Mouse (Mus musculus): ENCODE measurements around the gene Inpp5f.
"Not testable (repeated sequence)": the region's sequence is repeated elsewhere in the genome, so short reads cannot be mapped to it uniquely, and the experiment has no call there.

The Inpp5f gene

DNA sequence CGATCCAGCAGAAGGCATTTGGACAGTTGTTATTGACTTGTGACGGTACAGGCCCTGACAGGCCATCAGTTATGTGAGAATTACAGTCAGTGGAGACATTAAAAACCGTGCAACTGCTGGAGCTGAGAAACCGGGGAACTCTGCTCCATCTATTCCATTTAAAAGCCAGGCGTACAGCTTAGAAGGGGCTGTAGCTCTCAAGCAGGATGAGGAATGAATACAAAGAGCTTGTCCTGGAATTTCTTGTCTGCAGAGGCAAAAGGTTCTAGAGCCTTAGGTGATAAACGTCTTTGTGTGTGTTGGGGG is 18.2 kb upstream of the Inpp5f start:
- DNase-seq (ENCODE audit: low spot score): no peak

DNA sequence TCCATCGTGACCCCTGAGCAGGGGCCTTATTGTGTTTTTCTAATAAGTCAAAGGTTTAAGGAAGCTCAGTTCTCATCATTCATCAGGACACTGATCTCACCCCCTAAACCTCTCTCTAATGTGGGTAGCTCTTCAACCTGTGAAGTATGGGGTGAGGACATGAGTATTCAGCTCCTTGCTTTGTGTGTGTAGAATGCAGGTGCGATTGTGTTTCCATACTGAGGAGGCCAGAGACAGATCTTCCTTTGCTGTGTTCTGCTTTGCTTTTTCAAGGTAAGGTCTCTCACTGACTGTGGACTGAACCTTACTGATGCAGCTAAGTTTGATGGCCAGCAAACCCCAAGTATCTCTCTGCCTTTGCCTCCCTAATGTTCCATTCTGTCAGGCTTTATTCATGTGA is 14.9 kb upstream of the Inpp5f start:
- no peak for DNase-seq (ENCODE audit: low spot score)

- no peak for DNase-seq (ENCODE audit: low spot score)
Observed at GRCm38 (mm10) chr7:128599072-128599471, 12.1 kb upstream of the Inpp5f start.

DNA sequence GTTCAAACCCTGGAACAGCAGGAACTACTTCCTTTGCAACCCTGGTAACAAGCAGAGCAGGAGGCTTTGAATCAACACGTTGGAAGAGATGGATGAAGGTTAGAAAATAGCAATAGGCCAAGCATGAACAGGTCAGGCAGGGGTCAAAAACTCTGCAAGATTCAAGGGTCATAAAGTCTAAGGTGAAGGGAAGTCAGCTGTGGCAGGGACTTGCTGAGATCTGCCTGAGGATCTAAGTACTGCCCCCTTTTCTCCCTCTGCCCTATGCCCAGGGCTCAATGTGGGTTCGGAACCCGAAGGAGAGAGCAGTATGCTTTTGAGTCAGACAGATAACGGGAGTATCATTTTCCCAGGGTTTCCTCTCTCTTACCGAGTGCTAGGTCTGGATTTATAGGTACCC is 9.3 kb upstream of the Inpp5f start:
- no peak for DNase-seq (ENCODE audit: low spot score)

DNA sequence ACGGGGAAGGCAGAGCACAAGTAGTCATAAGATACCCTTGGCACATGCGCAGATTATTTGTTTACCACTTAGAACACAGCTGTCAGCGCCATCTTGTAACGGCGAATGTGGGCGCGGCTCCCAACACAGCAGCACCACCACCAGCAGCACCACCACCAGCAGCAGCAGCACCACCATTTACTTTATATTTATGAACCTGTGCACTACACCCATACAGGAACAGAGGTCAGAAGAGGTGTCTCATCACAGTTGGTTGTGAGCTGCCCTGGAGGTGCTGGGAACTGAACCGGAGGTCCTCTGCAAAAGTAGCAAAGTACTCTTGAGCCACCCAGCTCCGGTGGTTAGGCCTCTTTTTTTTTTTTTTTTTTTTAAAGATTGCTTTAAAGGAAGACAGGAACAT is 1.2 kb upstream of the Inpp5f start:
- DNase-seq (ENCODE audit: low spot score): not testable (repeated sequence)

DNA sequence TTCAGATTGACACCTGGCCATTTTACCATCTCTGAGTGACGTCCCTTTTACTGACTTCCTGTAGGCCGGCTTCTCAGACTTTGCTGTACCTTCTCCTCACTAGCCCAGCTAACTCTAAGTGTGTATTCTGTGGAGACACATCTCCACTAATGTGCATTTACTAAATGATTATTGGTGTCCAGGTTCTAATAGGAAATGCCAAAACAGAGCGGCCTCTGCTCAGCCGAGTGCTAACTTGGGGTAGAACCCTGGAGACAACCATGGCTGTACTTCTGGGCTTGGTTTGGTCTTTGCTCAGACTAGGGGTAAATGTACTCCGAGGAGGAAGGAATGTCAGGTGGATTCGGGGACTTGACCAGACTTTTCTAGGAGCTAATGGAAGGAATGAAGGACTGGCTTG is 638 bp upstream of the Inpp5f start:
- DNase-seq (ENCODE audit: low spot score): no peak

- no peak for DNase-seq (ENCODE audit: low spot score)
Observed at GRCm38 (mm10) chr7:128611799-128612411, 777 bp downstream of the Inpp5f start.

DNA sequence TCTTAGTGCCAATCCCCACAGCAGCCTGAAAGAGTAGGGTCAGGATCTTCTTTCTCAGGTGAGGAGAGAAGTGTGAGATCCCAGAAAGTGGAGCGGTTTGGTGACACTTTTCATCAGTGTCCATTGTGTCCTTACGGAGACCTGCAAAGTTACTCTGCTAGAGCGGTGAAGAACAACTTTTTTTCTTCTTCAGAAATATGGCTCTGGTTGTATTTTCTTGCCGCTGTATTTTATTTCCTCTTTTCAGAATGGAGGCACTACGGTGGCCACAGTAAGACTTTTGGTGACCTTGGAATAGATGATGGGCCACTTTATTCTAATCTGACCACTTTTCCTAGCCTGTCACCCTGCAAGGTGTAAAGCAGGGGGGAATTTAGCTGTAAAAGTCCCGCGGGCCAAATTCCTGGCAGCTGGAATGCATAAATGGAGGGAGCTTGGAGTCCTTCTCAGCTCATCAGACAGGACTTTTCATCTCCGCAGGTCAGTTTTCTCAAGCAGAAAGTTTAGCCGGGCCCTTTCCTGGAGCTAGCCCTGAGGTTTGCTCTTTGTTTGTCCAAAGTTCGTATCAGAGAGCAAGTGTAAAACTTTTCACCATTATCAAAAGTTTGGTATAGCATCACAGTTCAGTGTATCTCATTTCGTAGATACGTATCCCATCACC is 1.5 kb downstream of the Inpp5f start:
- DNase-seq (ENCODE audit: low spot score): no peak

GRCm38 (mm10) chr7:128613578-128613977 is 2.5 kb downstream of the Inpp5f start:
- DNase-seq (ENCODE audit: low spot score): no peak

GRCm38 (mm10) chr7:128617587-128617986 is 6.5 kb downstream of the Inpp5f start:
- DNase-seq (ENCODE audit: low spot score): no peak

- DNase-seq (ENCODE audit: low spot score): no peak
Observed at GRCm38 (mm10) chr7:128620178-128620577, 9.1 kb downstream of the Inpp5f start.

- no peak for DNase-seq (ENCODE audit: low spot score)
Observed at GRCm38 (mm10) chr7:128622266-128622961, 11.3 kb downstream of the Inpp5f start.

DNA sequence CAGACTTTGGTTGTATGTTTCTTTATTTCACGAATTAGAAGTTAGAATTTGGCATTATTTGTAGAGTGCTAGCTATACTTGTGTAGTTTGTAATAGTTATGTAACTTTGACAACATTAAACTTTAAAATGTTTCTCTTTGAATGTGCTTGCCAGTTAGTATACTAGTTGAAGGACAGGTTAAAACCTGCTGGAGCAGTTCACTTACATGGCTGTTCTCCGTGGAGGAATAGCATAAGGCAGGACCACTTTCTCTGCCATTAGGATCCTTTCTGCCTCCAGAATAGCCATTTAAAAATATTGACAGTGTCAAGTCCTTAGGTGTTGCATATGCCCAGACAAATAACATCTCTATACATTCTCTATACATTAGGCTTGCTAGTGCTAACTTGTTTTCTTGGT is 11.9 kb downstream of the Inpp5f start:
- DNase-seq (ENCODE audit: low spot score): no peak

- no peak for DNase-seq (ENCODE audit: low spot score)
Observed at GRCm38 (mm10) chr7:128625382-128625781, 14.3 kb downstream of the Inpp5f start.

GRCm38 (mm10) chr7:128626601-128627000 is 15.5 kb downstream of the Inpp5f start:
- no peak for DNase-seq (ENCODE audit: low spot score)

GRCm38 (mm10) chr7:128627251-128627650 is 16.1 kb downstream of the Inpp5f start:
- DNase-seq (ENCODE audit: low spot score): no peak

GRCm38 (mm10) chr7:128627723-128628122 is 16.6 kb downstream of the Inpp5f start:
- no peak for DNase-seq (ENCODE audit: low spot score)

DNA sequence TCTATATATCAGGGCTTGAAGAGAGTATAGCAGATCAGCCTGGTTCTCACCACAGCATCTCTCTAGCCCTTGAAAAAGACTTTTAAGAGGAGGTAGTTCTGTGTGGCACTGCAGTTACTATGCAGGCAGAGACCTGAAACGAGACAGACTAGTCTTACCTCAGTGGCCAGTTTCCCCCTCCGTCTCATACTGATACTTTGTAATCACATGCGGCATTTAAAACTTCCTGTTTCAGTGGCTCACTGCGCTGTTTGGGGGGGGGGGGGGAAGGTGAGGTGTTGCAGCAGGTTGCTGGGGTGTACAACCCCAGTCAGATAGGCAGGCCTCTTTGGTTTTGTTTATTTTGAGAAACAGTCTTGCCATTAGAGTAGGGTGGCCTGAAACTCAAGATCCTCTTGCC is 22.0 kb downstream of the Inpp5f start:
- DNase-seq (ENCODE audit: low spot score): peak; percentile 24

- no peak for DNase-seq (ENCODE audit: low spot score)
Observed at GRCm38 (mm10) chr7:128639925-128640485, 28.9 kb downstream of the Inpp5f start.

DNA sequence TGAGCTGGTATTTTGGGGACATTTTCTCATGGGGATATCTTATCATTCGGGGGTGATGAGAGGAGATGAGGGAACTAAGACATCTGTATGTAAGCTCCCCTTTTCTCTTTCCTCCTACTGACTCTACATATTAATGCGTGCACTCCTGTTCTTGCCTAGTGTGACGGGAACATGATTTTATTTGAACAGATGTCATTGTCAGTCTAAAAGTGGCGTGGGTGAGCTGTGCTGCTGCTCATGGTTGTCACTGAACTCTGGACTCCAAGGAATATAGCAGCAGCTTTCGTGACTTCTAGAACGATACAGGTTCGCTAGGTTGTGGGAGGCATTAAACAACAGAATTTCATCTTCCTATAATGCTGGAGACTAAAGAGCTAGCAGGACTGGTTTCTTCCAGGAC is 30.4 kb downstream of the Inpp5f start:
- no peak for DNase-seq (ENCODE audit: low spot score)

- no peak for DNase-seq (ENCODE audit: low spot score)
Observed at GRCm38 (mm10) chr7:128642386-128642785, 31.3 kb downstream of the Inpp5f start.

- no peak for DNase-seq (ENCODE audit: low spot score)
Observed at GRCm38 (mm10) chr7:128656970-128657369, 45.8 kb downstream of the Inpp5f start.

DNA sequence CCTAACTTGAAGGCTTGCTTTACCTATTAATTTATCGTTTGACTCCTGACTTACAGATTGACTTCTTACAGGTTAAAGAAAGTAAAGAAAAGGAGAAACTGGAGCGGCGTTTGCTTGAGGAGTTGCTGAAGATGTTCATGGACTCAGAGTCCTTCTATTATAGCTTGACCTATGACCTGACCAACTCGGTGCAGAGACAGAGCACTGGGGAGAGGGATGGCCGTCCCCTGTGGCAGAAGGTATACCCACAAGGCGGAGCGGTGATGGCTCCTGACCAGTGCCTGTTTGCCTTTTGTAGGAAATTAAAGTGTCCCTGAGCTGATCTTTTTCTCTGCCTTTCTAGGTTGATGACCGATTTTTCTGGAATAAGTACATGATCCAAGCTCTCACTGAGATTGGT is 52.8 kb downstream of the Inpp5f start:
- no peak for DNase-seq (ENCODE audit: low spot score)
